Mouse (Mus musculus) G1E-ER4 (cell line): ENCODE results near the gene Olfr697. TPM values are rescaled to one million over a fixed set of nuclear protein-coding genes. Genes with fewer than 3 reads are reported as not detected.

Experiments
- GATA1 ChIP-seq: IDR thresholded peaks from one replicate; pipeline ENCODE4 v1.8.0; 2012; ENCODE audit warnings: low read length, inconsistent platforms
- polyA plus RNA-seq: library from polyadenylated mRNA; stranded (reverse); fragments of >175 nt; gene quantifications from 2 replicates; pipeline ENCODE4 v1.2.3, GENCODE M21; 2012

Olfr697 gene
- polyA plus RNA-seq: not detected in 2 replicates

DNA sequence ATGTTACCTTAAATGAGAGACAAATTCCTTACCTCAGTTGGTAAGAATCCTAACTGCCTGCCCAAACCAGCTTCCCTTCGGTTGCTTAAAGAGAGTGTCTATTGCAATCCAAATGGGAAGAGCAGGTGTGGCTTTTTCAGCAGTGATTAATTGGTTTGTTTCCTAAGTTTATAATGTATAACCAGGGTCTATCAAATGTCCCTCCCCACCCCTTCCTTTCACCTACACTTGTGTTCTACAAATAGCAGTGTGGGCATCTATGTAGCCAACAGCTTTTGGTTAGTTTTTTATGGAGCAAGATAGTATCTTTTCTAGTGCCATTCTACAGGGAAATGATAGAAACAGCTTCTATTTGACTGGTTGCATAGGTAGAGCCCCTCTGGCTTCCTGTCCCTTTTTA, at the start of gene Olfr697:
Gene Olfr697 (minus strand): TSS at position 101 of the 400 bp plus-strand sequence.
- TF ChIP-seq GATA1: no peak

DNA sequence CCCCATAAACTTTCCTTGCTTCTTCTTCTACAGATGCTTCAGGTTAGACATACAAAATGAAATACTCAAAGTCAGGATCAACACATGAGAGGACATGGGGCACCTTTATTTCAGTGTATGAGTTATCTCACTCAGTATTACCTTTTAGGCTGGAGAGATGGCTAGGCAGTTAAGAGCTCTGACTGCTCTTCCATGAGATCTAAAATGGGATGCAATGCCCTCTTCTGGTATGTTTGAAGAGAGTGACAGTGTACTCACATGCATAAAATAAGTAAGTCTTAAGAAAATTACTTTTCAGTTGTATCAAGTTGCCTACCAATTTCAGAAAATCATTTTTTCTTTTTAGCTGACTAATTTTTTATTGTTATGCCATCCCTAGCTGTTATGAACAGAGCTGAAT, 46.1 kb upstream of the Olfr697 start:
- TF ChIP-seq GATA1: no peak

DNA sequence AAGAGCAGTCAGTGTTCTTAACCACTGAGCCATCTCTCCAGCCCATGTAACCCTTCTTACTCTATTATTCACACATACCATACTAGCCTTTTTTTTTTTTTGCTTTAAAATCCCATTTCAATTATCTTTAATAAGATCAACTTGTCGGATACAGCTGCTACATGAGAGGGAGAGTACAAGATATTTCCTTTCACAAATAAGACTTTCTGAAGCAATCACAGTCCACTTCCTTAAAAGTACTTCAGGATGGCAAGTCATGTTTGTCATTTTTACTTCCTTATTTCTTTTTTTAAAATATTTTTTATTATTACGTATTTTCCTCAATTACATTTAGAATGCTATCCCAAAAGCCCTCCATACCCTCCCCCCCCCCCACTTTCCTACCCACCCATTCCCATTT, 16.6 kb upstream of the Olfr697 start:
- no peak for TF ChIP-seq GATA1

DNA sequence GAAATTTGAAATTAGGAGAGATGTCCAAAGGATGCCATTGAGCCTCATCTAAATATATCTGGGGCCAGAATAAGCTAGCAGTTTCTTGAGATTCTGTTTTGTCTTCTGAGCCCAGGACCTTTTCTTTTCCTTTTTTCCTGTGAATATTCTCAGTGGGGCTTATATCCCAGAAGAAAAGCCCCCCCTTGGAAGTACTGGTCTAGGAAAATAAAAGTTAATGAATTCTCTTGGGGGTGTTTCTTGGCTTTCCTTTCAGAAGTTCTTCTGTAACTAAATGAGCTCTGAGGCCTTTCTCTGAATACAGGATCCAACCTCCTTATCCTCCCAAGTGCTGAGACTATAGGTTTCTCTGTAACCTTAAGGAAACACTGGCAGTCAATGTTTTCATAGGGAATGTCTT, 13.1 kb upstream of the Olfr697 start, which contains the start of gene Olfr698:
Gene Olfr698 (minus strand): TSS at position 101 of the 400 bp plus-strand sequence.
- no peak for TF ChIP-seq GATA1

DNA sequence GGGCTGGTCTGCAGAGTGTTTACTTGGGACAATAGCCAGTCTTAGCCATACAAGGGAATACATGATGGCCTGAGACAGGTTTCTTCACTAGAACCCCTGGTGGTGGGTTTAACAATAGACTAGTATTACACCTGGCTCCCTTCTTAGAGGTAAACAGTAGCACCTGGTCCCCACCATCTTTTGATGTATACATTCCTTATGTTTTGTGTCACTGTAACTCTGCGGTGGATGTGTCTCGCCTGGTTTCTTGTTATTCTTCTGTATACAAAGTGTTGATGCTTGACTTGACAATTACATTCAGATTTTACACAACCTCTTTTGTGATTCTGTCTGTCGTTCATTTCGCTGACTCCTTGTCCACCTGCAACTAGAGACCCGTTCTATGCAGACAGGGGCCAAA, 3.6 kb upstream of the Olfr697 start:
- TF ChIP-seq GATA1: no peak

DNA sequence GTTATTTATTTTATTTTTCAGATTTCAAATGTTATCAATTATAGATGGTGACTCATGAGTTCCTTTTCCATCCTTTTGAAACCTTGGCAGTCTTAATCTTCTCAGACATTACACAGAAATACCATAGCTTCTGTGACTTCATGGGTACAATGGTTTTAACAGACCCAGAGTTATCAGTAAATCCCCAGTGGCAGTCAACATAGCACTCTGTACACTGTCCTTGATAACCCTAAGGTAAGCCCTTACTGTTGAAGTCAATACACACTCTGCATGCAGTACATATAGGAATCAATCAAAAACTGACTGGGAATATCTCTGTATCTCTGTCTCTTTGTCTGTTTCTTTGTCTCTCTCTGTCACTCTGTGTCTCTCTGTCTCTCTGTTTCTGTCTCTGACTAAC, 5.2 kb downstream of the Olfr697 start:
- no peak for TF ChIP-seq GATA1

DNA sequence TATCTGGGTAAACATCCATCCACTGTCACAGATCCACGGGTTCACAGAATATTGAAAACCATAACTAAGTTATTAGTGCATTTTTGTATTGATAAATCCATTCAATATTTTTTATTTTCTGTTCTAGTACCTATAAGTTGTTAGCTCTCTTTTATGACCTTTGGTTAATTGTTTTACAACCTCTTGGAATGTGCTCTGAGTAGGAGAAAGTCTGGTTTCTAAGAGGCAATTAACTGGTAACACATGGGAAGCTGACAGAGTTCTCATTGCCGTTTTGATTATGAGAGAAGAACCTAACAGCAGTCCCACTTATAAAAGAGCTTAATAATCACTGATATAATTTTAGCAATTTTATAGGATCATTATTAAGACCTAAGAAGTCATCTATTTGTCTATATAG, 8.5 kb downstream of the Olfr697 start:
- TF ChIP-seq GATA1: no peak

DNA sequence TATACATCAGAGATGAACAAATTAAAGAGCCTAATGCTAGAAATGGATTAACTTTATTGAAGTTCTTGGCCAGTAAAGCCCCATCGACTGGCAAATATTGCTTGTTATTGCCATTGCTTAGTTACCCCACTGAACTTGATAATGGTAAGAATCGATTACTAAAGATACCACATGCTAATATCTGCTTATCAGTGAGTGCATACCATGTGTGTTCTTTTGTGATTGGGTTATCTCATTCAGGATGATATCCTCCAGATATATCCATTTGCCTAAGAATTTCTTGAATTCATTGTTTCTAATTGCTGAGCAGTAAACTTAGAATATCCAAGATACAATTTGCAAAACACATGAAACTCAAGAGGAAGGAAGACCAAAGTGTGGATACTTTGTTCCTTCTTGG, 16.6 kb downstream of the Olfr697 start:
- peak; percentile 70 for TF ChIP-seq GATA1

DNA sequence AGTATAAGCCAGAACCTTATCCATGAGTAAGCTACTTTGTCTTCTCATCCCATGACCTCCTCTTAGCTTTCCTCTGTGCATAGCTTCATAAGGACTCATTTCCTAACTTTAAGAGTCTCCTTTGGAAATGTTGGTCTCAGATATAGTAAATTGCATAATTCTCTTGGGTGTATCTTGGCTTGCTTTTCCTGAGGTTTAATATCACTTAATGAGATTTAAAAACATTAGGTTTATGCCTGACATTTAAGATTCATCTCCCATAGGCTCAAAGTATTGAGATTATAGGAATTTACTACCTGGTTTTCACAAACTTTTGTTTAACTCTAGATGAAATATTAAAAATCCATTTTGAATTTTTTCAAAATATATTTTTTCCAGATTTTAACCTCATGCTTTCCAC, 25.9 kb downstream of the Olfr697 start, which contains the start of gene Olfr695:
Gene Olfr695 (minus strand): TSS at position 101 of the 400 bp plus-strand sequence.
- no peak for TF ChIP-seq GATA1

DNA sequence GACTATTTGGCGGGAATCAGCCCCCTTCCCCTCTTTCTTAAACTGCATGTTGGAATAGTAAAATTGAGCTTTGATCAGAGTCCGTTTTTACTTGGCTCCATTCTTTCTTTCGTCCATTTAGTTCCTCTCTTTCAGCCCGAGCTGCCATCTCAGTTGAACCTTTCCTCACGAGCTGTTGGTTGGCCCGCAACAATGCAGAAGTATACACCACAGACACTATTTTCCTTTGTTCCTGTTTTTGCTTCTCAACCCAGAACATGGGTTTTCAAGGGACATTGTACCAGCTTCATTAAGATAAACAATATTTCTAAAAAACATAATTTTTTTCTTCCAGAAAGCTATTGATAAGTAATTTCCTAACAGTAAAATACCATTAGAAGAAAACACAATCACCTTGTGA, 30.8 kb downstream of the Olfr697 start:
- no peak for TF ChIP-seq GATA1

DNA sequence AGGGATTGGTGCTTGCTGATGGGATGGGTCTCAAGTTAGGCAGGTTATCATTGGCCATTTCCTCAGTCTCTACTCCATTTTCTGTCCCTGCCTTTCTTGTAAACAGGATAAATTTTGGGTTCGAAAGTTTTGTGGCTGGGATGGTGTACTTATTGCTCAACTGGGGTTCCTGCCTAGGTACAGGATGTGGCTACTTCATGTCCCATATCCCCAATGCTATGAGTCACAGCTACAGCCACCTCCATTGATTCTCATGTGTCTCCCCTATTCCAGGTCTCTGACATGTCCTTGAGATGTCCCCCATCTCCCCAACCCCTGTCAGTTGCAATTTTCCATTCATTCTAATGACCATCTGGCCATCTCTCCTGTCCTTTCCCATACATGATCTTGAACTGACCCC, 45.4 kb downstream of the Olfr697 start:
- TF ChIP-seq GATA1: no peak

DNA sequence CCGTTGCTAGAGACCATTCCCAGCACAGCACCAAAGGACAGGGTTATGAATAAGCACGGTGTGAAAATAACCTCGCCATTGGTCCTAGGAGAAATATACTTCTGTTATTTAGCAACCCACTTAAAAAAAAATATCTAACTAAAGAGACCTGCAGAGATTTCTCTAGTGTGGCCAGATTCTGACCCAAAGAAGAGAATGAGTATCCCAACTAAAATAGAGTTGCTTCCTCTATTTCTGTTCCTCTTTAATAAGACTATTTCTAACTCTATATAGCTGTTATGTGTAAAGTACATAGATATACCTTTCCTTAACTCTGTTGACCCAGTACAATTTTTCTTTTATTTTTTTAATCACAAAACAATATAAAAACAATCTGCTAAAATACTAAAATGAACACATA, 49.3 kb downstream of the Olfr697 start:
- no peak for TF ChIP-seq GATA1

DNA sequence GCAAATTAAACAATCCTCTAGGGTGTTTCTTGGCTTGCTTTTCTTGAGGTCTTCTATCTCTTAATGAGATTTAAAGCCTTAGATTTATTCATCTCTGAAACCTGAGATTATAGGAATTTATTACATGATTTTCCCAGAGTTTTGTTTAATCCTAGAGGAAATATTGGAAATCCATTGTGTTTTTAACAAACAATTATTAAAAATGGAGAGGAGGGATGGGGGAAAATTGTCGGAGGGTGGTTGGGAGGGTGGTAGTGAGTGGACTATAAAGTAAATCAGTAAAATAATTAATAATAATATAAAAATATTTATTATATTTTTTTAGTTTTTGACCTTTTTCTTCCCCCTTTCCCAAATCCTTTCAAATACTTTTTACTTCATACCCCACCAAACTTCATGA, 50.5 kb downstream of the Olfr697 start, which contains the start of gene Olfr694:
Gene Olfr694 (minus strand): TSS at position 101 of the 400 bp plus-strand sequence.
- TF ChIP-seq GATA1: no peak

Other genes with a start within 250 kb of the Olfr697 start
- gene Olfr693, start 61.9 kb downstream of the Olfr697 start, polyA plus RNA-seq: not detected in 2 replicates
- gene Olfr694, start 50.6 kb downstream of the Olfr697 start, polyA plus RNA-seq: not detected in 2 replicates
- gene Olfr695, start 26.0 kb downstream of the Olfr697 start, polyA plus RNA-seq: not detected in 2 replicates
- not detected in 2 replicates for gene Olfr698, start 13.0 kb upstream of the Olfr697 start, polyA plus RNA-seq
- gene Olfr699, start 50.8 kb upstream of the Olfr697 start, polyA plus RNA-seq: not detected in 2 replicates
- gene Olfr700, start 66.4 kb upstream of the Olfr697 start, polyA plus RNA-seq: not detected in 2 replicates
- not detected in 2 replicates for gene Olfr701, start 71.7 kb upstream of the Olfr697 start, polyA plus RNA-seq
- gene Olfr702, start 91.5 kb upstream of the Olfr697 start, polyA plus RNA-seq: not detected in 2 replicates
- not detected in 2 replicates for gene Olfr703, start 100.9 kb upstream of the Olfr697 start, polyA plus RNA-seq
- gene Olfr704, start 120.7 kb upstream of the Olfr697 start, polyA plus RNA-seq: not detected in 2 replicates
- not detected in 2 replicates for gene Olfr705, start 134.4 kb upstream of the Olfr697 start, polyA plus RNA-seq
- gene Olfr706, start 145.7 kb upstream of the Olfr697 start, polyA plus RNA-seq: not detected in 2 replicates
- not detected in 2 replicates for gene Olfr707, start 158.8 kb upstream of the Olfr697 start, polyA plus RNA-seq
- gene Olfr1532-ps1, start 165.6 kb upstream of the Olfr697 start, polyA plus RNA-seq: not detected in 2 replicates
- gene Olfr709-ps1, start 189.8 kb upstream of the Olfr697 start, polyA plus RNA-seq: not detected in 2 replicates
- gene Olfr710, start 205.9 kb upstream of the Olfr697 start, polyA plus RNA-seq: not detected in 2 replicates
- not detected in 2 replicates for gene Olfr6, start 221.5 kb upstream of the Olfr697 start, polyA plus RNA-seq
- gene Olfr711, start 233.0 kb upstream of the Olfr697 start, polyA plus RNA-seq: not detected in 2 replicates